Mouse (Mus musculus) E14TG2a.4 (cell line): ENCODE measurements around the gene Hsf2bp.

ENCODE experiments used
- CTCF ChIP-seq: conservative IDR thresholded peaks from 2 replicates; pipeline ENCODE4 v1.5.1; 2014; ENCODE audit warnings: low read length
- NANOG ChIP-seq: IDR thresholded peaks from 2 replicates; pipeline ENCODE4 v1.6.1; 2014; ENCODE audit warnings: borderline replicate concordance, low read length, mixed read lengths
- POU5F1 ChIP-seq: IDR thresholded peaks from 2 replicates; pipeline ENCODE4 v1.6.1; 2014; ENCODE audit warnings: low read length, borderline replicate concordance

DNA sequence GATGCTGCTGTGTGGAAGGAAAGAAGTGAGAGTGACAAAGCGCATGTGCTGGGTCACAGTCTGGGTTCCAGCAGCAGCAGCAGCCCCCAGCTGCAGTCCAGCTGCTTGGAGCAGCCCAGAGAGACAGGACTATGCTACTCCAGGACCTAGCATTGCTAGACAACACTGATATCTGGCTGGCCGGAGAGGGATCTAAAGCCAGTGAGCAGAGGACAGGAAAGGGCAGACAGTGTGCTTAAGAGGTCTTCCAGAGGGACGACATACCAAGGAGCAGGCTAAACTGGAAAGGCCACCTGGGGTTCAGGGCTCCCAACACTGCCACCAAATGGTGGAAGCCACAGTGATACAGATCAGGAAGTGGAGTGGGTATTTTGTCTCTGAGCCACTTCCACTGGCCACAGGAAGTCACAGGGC is 99.0 kb downstream of the Hsf2bp start:
- no peak for TF ChIP-seq CTCF
- TF ChIP-seq POU5F1, result no peak
- no peak for TF ChIP-seq NANOG
